Mouse (Mus musculus): Measurements from ENCODE around the gene Ube2d3. TPM values are rescaled to one million over a fixed set of nuclear protein-coding genes. Genes with fewer than 3 reads are reported as not detected.

The Ube2d3 gene
- total and polyA plus RNA-seq, 3 experiments, result 590 to 1,803 (median 1,178) TPM

GRCm38 (mm10) chr3:135411056-135411455 lies 26.9 kb upstream of the Ube2d3 start:
- DNase-seq (ENCODE audit: extremely low read depth), result no peak
- in situ Hi-C loops (cut with MboI; ENCODE audit: low pct_ligation_motif_present, low pct_unique_long_range_greater_than_20kb, low sequenced_read_pairs) (no loop called here), dilution Hi-C loops (cut with MboI; ENCODE audit: extremely low pct_ligation_motif_present, extremely low pct_unique_long_range_greater_than_20kb, low sequenced_read_pairs) (no loop called here)
- Histone ChIP-seq H3K27me3 (replicated peaks) (no peaks in the 10 kb centered on the region), H3K79me2 (replicated peaks; ENCODE audit: control insufficient read depth, extremely low read depth, insufficient read depth, poor library complexity, severe bottlenecking) (peaks cover 39% of the 10 kb centered on the region), H3K4me2 (ENCODE audit: insufficient read depth, low read depth, poor library complexity, severe bottlenecking) (no peak overlapping the region), H3K27ac (ENCODE audit: insufficient read depth, low read depth) (no peak overlapping the region), H3K4me3 (replicated peaks in 1 of 3; ENCODE audit: low read depth in 2 of 3, low read length in 2 of 3, poor library complexity in 1 of 3) (no peak overlapping the region), H3K36me3 (replicated peaks in 1 of 2; ENCODE audit: control insufficient read depth in 1 of 2, insufficient read depth in 1 of 2, low read length in 1 of 2) (peaks cover 35 to 78% of the 10 kb centered on the region in 2 experiments), H3K4me1 (ENCODE audit: control insufficient read depth in 1 of 2, insufficient read depth in 2 of 2) (peaks cover 0 to 14% of the 10 kb centered on the region in 2 experiments; a peak in 1 of 4 replicates), H3K9ac (ENCODE audit: insufficient read depth, low read depth) (no peak overlapping the region), H3K9me3 (replicated peaks; ENCODE audit: low read length) (peaks cover 9% of the 10 kb centered on the region)
- TF ChIP-seq KAT2A (IDR thresholded peaks at IDR 0.05; ENCODE audit: insufficient replicate concordance, low read length) (no peak), MAFK (IDR thresholded peaks at IDR 0.05; ENCODE audit: insufficient replicate concordance, low read length) (no peak), MAZ (IDR thresholded peaks at IDR 0.05; ENCODE audit: low read depth, low read length) (no peak), RCOR1 (conservative IDR thresholded peaks at IDR 0.05; ENCODE audit: low read depth, low read length) (no peak), TCF12 (IDR thresholded peaks at IDR 0.05; ENCODE audit: low read depth, low read length) (no peak), JUN (IDR thresholded peaks at IDR 0.05; ENCODE audit: insufficient read depth, low read depth, low read length) (no peak), ELF1 (IDR thresholded peaks at IDR 0.05; ENCODE audit: low read depth, low read length) (no peak)

GRCm38 (mm10) chr3:135411824-135412223 lies 26.1 kb upstream of the Ube2d3 start:
- TF ChIP-seq TBP (conservative IDR thresholded peaks at IDR 0.05; ENCODE audit: low read depth, low read length) (no peak), MAZ (IDR thresholded peaks at IDR 0.05; ENCODE audit: low read depth, low read length) (no peak), MAX (IDR thresholded peaks at IDR 0.05; ENCODE audit: low read length) (no peak), KAT2A (IDR thresholded peaks at IDR 0.05; ENCODE audit: insufficient replicate concordance, low read length) (no peak), MAFK (IDR thresholded peaks at IDR 0.05; ENCODE audit: insufficient replicate concordance, low read length) (no peak), HCFC1 (IDR thresholded peaks at IDR 0.05; ENCODE audit: low read depth, low read length) (no peak), EP300 (IDR thresholded peaks at IDR 0.05; ENCODE audit: low read length) (no peak), ZC3H11A (IDR thresholded peaks at IDR 0.05; ENCODE audit: low read depth, low read length) (no peak), RAD21 (IDR thresholded peaks at IDR 0.05; ENCODE audit: low read depth, low read length) (no peak), TCF12 (IDR thresholded peaks at IDR 0.05; ENCODE audit: low read depth, low read length) (no peak), USF2 (conservative IDR thresholded peaks at IDR 0.05; ENCODE audit: low read depth, low read length) (no peak), UBTF (IDR thresholded peaks at IDR 0.05; ENCODE audit: low read depth, low read length) (no peak), GABPA (IDR thresholded peaks at IDR 0.05; ENCODE audit: insufficient replicate concordance, low read depth, low read length) (no peak), CHD1 (IDR thresholded peaks at IDR 0.05; ENCODE audit: low read depth, low read length) (no peak), RCOR1 (conservative IDR thresholded peaks at IDR 0.05; ENCODE audit: low read depth, low read length) (no peak), BHLHE40 (IDR thresholded peaks at IDR 0.05; ENCODE audit: low read depth, low read length) (no peak), ELF1 (IDR thresholded peaks at IDR 0.05; ENCODE audit: low read depth, low read length) (no peak), JUND (conservative IDR thresholded peaks at IDR 0.05; ENCODE audit: low read depth, low read length) (no peak), POLR2A (IDR thresholded peaks at IDR 0.05; ENCODE audit: low read depth, low read length) (no peak), ZNF384 (IDR thresholded peaks at IDR 0.05; ENCODE audit: low read depth, low read length) (no peak)
- dilution Hi-C loops (cut with MboI; ENCODE audit: extremely low pct_ligation_motif_present, extremely low pct_unique_long_range_greater_than_20kb, low sequenced_read_pairs), result no loop called here
- peaks cover 37 to 77% of the 10 kb centered on the region in 2 experiments for H3K36me3 ChIP-seq (replicated peaks in 1 of 2; ENCODE audit: control insufficient read depth in 1 of 2, insufficient read depth in 1 of 2, low read length in 1 of 2)
- peaks cover 45% of the 10 kb centered on the region for H3K79me2 ChIP-seq (replicated peaks; ENCODE audit: control insufficient read depth, extremely low read depth, insufficient read depth, poor library complexity, severe bottlenecking)
- in situ Hi-C loops (cut with MboI; ENCODE audit: low pct_ligation_motif_present, low pct_unique_long_range_greater_than_20kb, low sequenced_read_pairs), result no loop called here
- H3K9me3 ChIP-seq (replicated peaks; ENCODE audit: low read length), result peaks cover 9% of the 10 kb centered on the region
- no peak overlapping the region for H3K27ac ChIP-seq (ENCODE audit: insufficient read depth, low read depth)
- H3K4me3 ChIP-seq (replicated peaks in 1 of 3; ENCODE audit: low read depth in 2 of 3, low read length in 2 of 3, poor library complexity in 1 of 3), result no peak overlapping the region
- DNase-seq (ENCODE audit: extremely low read depth), result no peak
- H3K9ac ChIP-seq (ENCODE audit: insufficient read depth, low read depth), result no peak overlapping the region
- peaks cover 0 to 14% of the 10 kb centered on the region in 2 experiments; a peak in 1 of 4 replicates for H3K4me1 ChIP-seq (ENCODE audit: control insufficient read depth in 1 of 2, insufficient read depth in 2 of 2)
- no peaks in the 10 kb centered on the region for H3K27me3 ChIP-seq (replicated peaks)
- no peak overlapping the region for H3K4me2 ChIP-seq (ENCODE audit: insufficient read depth, low read depth, poor library complexity, severe bottlenecking)
